Mouse (Mus musculus): ENCODE results near the gene Cyfip2.

The Cyfip2 gene

GRCm38 (mm10) chr11:46308271-46308974, 4.2 kb downstream of the Cyfip2 start:
- DNase-seq (ENCODE audit: low spot score in 2 of 2), result no peak

DNA sequence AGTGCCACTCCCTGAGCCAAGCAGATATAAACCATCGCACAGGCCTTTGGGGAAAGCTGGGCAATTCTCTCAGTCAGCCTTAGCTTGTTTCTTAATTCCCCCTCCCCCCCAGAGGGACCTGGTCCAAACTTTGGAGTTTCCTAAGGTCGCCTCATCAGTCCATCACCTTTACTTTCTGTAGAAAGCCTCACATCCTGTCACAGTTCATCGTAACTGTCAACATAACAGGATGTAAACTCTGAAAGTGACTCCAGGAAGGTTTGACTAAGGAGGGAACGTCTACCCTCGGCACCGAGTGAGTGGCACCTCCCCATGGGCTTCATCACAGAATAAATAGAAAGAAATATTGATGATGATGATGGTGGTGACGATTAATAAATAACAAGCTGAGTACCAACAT, 4.9 kb downstream of the Cyfip2 start:
- no peak for DNase-seq (ENCODE audit: low spot score in 2 of 2)

DNA sequence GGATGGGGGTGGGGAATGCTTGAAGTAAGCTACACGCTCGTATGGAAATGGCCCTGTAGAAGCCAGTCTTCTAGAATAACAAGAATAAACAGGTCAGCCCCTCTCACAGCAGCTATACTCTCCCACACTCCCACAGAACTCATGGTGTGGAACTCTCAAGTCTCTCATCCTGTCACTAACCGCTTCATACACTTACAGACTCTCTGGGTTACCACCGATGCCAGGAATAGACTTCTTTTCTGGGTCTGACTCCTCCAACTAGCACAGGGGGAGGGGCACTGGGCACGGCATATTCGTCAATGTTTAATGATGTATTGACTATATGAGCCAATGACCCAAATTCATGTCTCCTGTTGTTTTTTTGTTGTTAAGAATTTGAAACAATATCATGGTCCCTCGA, 5.9 kb downstream of the Cyfip2 start:
- no peak for DNase-seq (ENCODE audit: low spot score in 2 of 2)

DNA sequence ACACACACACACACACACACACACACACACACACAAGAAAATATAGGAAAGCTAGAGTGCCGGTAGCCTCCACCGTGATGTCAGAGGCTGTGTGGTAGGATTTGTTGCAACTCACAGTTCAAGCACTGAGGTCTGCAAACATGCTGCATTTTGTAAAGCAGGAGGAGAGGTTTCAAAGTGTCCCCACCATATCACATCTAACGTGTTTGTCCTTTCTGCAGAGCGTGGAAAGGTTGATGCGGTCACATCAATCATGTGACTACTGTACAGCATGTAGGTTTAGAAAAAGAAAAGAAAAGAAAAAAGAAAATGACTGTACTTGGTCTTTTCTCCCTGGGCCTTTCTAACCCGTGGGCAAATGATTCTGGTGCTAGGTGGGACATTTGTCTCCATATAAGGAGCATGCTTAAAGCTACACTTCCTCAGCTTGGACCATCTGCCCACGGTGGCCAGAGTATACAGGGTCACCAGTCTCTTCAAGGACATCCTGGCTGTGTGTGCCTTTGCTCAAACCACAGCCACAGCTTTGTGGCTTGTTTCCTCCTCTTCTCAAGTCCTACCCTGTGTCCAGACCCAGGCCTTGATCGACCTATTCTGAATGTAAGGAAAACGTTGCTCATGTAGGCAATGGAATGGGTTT, 6.7 kb downstream of the Cyfip2 start:
- no peak for DNase-seq (ENCODE audit: low spot score in 2 of 2)

DNA sequence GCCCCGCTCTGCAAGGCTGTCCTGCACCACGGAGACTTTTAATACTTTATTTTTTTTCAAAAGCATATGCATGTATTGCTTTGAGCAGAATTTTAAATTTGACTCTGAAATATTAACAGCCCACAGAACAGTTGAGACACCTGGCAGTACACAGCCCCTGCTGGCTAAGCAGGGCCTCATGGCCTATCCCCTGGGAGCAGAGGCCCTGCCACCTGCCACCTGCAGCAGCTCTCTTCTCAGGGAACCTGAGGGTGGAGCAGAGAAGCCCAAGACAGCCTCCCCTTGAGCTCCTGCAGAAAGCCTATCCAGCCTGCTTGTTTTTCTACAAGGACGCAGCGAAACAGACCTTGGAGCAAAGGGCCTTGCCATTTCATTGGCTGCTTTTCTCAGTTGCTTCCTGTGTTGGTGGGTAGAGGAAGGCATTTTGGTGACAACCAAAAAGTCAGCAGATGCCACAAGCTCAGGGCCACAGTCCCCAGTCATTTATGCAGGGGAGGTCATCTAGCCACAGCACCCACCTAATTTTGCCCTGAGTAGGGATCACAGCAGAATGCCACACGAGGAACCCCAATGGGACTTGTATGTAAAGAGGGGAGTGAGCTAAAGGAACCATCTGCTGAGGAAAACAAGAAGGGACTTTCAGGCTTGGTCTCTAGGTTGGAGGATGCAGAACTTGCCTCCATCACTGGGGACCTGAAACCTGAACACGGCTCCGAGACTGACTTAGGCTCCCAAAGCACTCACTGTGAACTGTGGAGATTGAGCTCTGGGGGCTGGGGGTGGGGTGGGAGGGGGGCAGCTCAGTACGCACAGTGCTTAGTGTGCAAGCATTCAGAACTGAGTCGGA, 7.6 kb downstream of the Cyfip2 start:
- no peak for DNase-seq (ENCODE audit: low spot score in 2 of 2)

GRCm38 (mm10) chr11:46304093-46304492, 8.6 kb downstream of the Cyfip2 start:
- no peak for DNase-seq (ENCODE audit: low spot score in 2 of 2)

DNA sequence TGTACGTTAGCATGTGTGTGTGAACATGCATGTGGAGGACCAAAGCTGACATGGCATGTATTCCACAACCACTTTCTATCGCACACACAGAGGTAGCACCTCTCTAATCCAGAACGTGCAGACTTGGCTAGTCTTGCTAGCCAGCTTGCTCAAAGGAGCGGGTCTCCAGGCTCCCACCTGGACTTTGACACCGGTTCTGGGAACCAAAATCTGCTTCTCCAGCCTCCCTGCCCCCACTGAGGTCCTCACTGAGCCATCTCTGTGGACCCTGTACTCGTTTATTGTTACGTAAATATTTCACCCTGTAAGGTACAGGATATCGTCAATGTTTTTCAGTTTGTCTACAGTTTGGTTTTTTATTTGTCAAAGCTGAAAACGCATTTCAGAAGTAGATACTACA, 10.2 kb downstream of the Cyfip2 start:
- DNase-seq (ENCODE audit: low spot score in 2 of 2), result no peak

DNA sequence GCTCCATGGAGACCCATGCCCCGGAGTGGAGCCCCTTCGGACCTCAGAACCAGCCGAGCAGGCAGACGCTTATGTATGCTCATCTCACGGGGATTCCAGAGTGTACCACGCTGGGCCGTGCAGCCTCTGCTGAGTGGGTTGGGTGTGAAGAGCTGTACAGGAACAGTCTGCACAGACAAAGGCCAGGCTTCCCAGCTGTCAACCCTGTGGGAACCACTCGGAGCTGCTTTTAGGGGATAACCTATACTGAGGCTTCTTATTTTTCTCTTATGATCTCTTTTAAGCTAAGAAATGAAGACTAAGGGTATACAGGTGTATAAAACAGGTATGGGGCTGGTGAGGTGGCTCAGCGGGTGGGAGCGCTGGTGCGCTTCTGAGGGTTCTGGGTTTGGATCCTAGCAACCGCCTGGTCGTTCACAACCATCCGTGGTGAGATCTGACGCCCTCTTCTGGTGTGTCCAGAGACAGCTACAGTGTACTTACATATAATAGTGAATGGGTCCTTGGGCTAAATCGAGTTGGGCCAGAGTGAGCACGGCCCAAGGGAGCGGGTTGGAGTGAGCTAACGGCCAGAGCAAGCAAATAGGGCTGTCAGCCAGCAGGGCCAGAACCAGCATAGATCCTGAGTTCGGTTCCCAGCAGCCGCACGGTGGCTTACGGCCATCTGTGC, 10.9 kb downstream of the Cyfip2 start:
- DNase-seq (ENCODE audit: low spot score in 2 of 2), result no peak

DNA sequence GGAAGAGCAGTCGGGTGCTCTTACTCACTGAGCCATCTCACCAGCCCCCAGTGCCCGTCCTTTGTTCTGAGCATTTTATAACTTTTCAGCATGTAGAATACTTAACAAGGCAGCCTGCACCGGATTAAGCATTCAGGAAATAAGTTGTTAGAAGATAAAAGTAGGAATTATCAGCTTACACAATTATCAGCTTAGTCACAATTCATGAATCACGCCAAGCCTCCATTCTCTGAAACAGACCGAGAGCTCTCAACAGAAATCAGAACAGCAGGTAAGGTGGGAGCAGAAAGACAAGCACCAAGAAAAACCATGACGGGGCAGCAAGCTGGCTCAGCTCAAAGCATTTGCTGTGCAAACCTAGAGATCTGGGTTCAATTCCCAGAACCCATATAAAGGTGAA, 12.8 kb downstream of the Cyfip2 start:
- DNase-seq (ENCODE audit: low spot score in 2 of 2), result no peak

GRCm38 (mm10) chr11:46298889-46299785, 13.5 kb downstream of the Cyfip2 start:
- peak in 1 of 2 experiments; percentile 7 for DNase-seq (ENCODE audit: low spot score in 2 of 2)

GRCm38 (mm10) chr11:46294390-46294789, 18.3 kb downstream of the Cyfip2 start:
- no peak for DNase-seq (ENCODE audit: low spot score in 2 of 2)

GRCm38 (mm10) chr11:46293491-46293890, 19.2 kb downstream of the Cyfip2 start:
- no peak for DNase-seq (ENCODE audit: low spot score in 2 of 2)

DNA sequence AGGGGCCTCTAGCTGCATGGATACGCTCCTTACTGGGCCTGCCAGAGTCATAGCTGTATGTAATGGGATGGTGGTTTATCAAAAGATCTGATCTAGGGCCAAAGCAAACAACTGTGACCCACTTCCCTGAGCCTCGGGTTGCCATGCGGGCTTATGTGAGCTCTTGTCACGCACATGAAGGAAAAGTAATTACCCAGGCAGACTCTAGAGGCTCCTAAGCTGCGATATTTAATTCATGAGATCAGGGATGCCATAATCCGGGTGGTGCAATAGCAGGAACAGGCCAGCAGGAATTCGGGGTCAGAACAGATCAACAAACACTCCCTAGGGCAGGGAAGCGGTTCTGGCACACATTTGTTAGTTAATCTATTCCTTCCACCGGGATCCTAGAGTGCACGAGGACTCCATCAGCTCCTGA, 21.7 kb downstream of the Cyfip2 start:
- DNase-seq (ENCODE audit: low spot score in 2 of 2), result peak; percentile 13 to 20

- no peak for DNase-seq (ENCODE audit: low spot score in 2 of 2)
Observed at GRCm38 (mm10) chr11:46289561-46289960, 23.1 kb downstream of the Cyfip2 start.

DNA sequence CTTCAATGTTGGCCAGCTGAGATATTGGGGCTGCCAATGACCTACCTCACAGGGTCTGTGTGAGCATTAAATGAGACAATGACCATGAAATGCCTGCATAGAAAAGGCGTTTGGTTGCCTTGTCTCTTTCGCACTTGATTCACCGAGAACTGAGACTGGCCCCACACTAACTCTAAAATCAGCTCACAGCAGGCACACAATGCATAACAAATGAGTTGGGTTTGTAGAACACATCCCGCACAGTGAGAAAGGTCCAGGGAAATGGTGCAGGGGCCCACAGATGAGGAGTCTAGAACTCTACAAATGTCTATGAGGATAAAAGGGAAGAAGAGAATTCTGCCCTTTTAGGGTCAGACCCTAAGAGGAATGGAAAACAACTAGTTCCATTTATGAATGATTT, 23.6 kb downstream of the Cyfip2 start:
- no peak for DNase-seq (ENCODE audit: low spot score in 2 of 2)

DNA sequence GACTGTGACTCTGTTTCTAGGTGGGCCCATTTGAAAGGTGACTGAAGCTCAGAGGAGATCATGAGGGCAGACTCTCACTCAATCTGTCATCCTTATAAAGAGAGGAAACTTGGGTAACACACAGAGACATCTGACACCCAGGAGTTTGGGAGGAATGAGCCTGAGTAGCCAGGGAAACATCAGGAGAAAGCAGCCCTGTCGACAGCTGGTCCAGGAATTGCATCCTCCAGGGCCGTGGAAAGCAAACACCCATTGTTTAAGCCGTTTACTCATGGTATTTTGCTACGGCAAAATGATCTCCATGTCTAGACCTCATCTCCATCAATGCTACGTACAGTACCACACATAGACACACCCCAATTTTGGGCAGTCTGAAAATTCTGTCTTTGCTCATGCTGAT, 24.6 kb downstream of the Cyfip2 start:
- DNase-seq (ENCODE audit: low spot score in 2 of 2), result no peak

DNA sequence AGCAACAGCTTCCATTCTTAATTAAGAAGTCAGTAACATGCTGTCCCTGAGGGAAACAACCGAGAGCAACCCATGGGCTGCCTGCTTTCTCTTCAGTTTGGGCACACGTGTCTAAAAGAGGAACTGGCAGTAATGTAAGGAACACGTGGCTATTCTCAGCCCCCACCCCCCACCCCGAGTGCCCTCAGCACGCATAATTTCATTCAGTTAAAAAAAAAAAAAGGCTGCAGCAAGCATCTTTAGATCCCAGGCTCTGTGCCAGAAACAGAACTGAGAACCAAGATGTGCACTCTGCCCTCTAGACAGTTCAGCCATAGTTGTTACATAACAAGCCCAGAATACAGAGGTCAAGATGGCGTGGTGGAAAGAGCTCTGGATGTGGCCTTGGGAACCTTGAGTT, 25.9 kb downstream of the Cyfip2 start:
- DNase-seq (ENCODE audit: low spot score in 2 of 2), result no peak

DNA sequence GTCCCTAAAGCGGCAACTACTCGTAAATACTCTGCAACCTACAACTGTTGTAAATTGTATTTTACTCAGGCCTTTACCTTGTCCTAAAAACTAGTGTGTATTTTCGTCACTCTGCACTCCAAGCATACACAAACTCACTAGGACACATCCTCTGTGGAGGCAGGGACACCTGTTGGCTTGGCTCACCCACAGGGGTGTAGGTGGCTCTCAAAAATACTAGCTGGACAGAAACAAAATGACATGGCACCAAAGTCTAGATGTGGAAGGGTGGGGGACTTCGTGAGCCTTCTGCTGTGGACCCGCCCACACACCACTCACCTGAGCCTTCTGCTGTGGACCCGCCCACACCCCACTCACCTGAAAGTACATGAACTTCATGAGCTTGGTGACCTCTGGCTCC, 28.9 kb downstream of the Cyfip2 start:
- DNase-seq (ENCODE audit: low spot score in 2 of 2), result no peak

GRCm38 (mm10) chr11:46282612-46283011, 30.0 kb downstream of the Cyfip2 start:
- DNase-seq (ENCODE audit: low spot score in 2 of 2), result no peak

DNA sequence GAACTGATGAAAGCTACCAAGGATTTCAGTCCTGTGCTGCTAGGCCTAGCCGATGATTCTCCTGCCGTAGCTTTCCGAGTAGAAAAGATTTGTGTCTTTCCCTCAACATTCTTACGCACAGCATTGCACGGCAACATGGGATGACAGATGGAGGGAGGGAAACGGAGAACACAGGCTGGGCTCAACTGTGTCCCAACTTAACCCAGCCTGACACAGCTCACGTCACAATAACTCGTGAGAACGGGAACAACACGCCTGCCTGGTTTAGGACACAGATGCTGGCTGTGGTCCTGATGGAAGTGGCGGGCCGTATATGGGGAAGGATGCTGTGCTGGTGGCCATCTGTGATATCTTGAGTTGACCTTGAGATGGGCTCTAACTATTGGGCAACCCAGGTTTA, 34.0 kb downstream of the Cyfip2 start:
- DNase-seq (ENCODE audit: low spot score in 2 of 2), result no peak

DNA sequence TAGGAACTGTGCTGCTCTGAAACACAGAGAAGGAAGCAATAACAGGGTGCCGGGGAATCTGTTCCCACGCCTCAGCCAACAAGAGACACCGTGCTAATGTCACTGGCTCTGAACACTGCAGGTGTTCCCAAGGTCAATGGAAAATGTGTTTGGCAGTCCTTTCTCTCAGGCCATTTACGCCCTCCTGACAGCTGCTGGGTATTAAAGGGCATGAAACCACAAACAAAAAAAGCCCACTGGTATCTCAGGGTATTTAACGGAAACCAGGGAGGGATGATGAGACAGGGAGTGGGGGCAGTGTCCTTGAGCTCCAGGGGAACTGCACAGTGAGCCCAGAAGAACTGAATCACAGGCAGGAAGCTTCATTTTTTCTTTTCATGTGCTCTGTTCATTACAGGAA, 34.5 kb downstream of the Cyfip2 start:
- no peak for DNase-seq (ENCODE audit: low spot score in 2 of 2)

All from urinary bladder, postnatal 36 days (tissue).